Mouse (Mus musculus) urinary bladder, adult 18-20 months (tissue): ENCODE measurements around the gene Cfap61.

Experiments
- DNase-seq, 2 experiments: peaks; one replicate each; pipeline ENCODE4 v3.0.0; 2022; ENCODE audit warnings: low spot score in 2 of 2, mixed read lengths in 2 of 2

The Cfap61 gene

GRCm38 (mm10) chr2:146256321-146256875, 321.8 kb downstream of the Cfap61 start:
- DNase-seq: no peak

- no peak for DNase-seq
Measured at GRCm38 (mm10) chr2:146257037-146257436, 322.5 kb downstream of the Cfap61 start.

- DNase-seq: no peak
Measured at GRCm38 (mm10) chr2:146257609-146258008, 323.0 kb downstream of the Cfap61 start.

GRCm38 (mm10) chr2:146258736-146259469, 324.3 kb downstream of the Cfap61 start:
- DNase-seq: no peak

GRCm38 (mm10) chr2:146259787-146260560, 325.4 kb downstream of the Cfap61 start:
- DNase-seq: no peak

GRCm38 (mm10) chr2:146261146-146261545, 326.6 kb downstream of the Cfap61 start:
- no peak for DNase-seq

- DNase-seq: no peak
Measured at GRCm38 (mm10) chr2:146262215-146262614, 327.6 kb downstream of the Cfap61 start.

GRCm38 (mm10) chr2:146262966-146263365, 328.4 kb downstream of the Cfap61 start:
- no peak for DNase-seq
